Mouse (Mus musculus): ENCODE results near the gene Dusp19. TPM values are rescaled to one million over a fixed set of nuclear protein-coding genes. Genes with fewer than 3 reads are reported as not detected.
A peak's percentile ranks its signal among the peaks of the same experiment; 100 is the strongest.

Dusp19 gene
- polyA plus RNA-seq, 1 experiment from 2014 or later = 16.8 TPM

DNA sequence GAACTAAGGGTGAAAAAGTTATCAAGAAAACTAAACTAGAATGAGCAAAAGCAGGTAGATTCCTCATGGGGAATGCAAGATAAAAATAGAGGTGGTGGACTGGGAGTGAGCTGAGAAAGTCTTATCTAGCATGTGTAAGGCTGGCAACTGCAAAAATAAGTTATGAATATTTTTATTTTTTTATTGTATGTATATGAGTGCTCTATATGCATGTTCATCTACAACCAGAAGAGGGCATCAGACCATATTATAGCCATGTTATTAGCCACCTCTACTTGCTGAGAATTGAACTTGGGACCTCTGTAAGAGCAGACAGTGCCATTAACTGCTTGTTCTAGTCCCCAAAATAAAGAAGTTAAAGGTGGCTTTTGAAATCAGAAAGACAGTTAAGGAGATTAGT is 44.6 kb downstream of the Dusp19 start:
- Histone ChIP-seq H3K27me3 (replicated peaks) (no peaks in the 10 kb centered on the region), H3K36me3 (peaks cover 10% of the 10 kb centered on the region), H3K4me2 (replicated peaks) (no peak overlapping the region), H3K9me3 (no peaks in the 10 kb centered on the region), H3K9ac (no peak overlapping the region), H3K4me1 (no peaks in the 10 kb centered on the region), H3K27ac (no peak overlapping the region), H3K4me3 (no peak overlapping the region)
- ATAC-seq (ENCODE audit: low FRiP score, low read depth) = no peak

- no peak overlapping the region for H3K4me2 ChIP-seq (replicated peaks)
- no peaks in the 10 kb centered on the region for H3K4me1 ChIP-seq
- H3K9me3 ChIP-seq = no peaks in the 10 kb centered on the region
- H3K27me3 ChIP-seq (replicated peaks) = no peaks in the 10 kb centered on the region
- no peak for ATAC-seq (ENCODE audit: low FRiP score, low read depth)
- 97% methylated on average over 2 of the region's 2 CpGs for WGBS
- H3K36me3 ChIP-seq = peaks cover 10% of the 10 kb centered on the region
- no peak overlapping the region for H3K9ac ChIP-seq
- no peak overlapping the region for H3K4me3 ChIP-seq
- no peak overlapping the region for H3K27ac ChIP-seq
Measured at GRCm38 (mm10) chr2:80662682-80663081, 45.8 kb downstream of the Dusp19 start.

DNA sequence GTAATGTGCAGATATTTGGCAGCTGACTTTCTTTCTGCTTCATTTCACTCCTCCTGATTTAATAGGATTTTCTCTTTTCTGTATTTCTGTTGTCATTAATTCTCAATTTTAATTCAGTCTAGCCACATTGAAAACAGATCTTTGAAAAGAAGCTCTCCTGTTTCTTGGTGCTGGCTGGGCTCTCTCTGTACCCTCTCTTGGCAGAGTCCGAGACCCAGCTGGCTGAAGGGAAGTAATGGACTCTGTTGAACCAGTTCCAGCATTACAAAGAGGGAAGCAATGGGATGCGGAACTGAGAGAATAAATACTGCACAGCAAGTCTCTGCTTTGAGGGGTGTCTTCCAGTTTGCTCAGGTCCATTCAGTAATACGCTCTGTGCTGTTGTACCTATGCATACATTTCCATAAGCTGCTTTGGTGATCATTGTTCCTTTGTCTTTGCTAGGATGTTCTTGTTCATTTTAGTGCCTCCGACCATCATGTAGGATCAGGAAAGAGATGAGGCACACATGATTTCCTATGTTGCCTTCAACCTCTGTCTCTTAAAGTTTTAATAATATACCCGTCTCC is 50.6 kb downstream of the Dusp19 start:
- no peak for ATAC-seq (ENCODE audit: low FRiP score, low read depth)
- peaks cover 9% of the 10 kb centered on the region for H3K36me3 ChIP-seq
- no peak overlapping the region for H3K27ac ChIP-seq

GRCm38 (mm10) chr2:80669868-80670666 is 53.2 kb downstream of the Dusp19 start:
- H3K4me2 ChIP-seq (replicated peaks) = no peak overlapping the region
- no peaks in the 10 kb centered on the region for H3K9me3 ChIP-seq
- WGBS = 80% methylated on average over 11 of the region's 11 CpGs
- H3K27me3 ChIP-seq (replicated peaks) = no peaks in the 10 kb centered on the region
- H3K9ac ChIP-seq = no peak overlapping the region
- no peak overlapping the region for H3K4me3 ChIP-seq
- no peaks in the 10 kb centered on the region for H3K4me1 ChIP-seq
- ATAC-seq (ENCODE audit: low FRiP score, low read depth) = 0 out of 2 replicates have a peak, but pooled peaks have one; percentile 13
- no peak overlapping the region for H3K27ac ChIP-seq
- peaks cover 9% of the 10 kb centered on the region for H3K36me3 ChIP-seq

More for the DNA sequence above, 50.6 kb downstream of the Dusp19 start:
- 88% methylated on average over 5 of the region's 5 CpGs for WGBS
- Histone ChIP-seq H3K4me2 (replicated peaks) (no peak overlapping the region), H3K4me3 (no peak overlapping the region), H3K9me3 (no peaks in the 10 kb centered on the region), H3K27me3 (replicated peaks) (no peaks in the 10 kb centered on the region), H3K4me1 (no peaks in the 10 kb centered on the region), H3K9ac (no peak overlapping the region)

- ATAC-seq (ENCODE audit: low FRiP score, low read depth) = no peak
- 89% methylated on average over 8 of the region's 8 CpGs for WGBS
- H3K4me3 ChIP-seq = no peak overlapping the region
Measured at GRCm38 (mm10) chr2:80678803-80679202, 62.0 kb downstream of the Dusp19 start.

More at GRCm38 (mm10) chr2:80678803-80679202, 62.0 kb downstream of the Dusp19 start:
- Histone ChIP-seq H3K9me3 (no peaks in the 10 kb centered on the region), H3K4me1 (no peaks in the 10 kb centered on the region), H3K27ac (no peak overlapping the region), H3K27me3 (replicated peaks) (no peaks in the 10 kb centered on the region), H3K36me3 (no peaks in the 10 kb centered on the region), H3K4me2 (replicated peaks) (no peak overlapping the region), H3K9ac (no peak overlapping the region)

MicroRNAs encoded within 50 kb of the gene (microRNA counts, 519-probe panel; counts per million panel counts)
- 342 counts per million, percentile 67 among the panel's probes with 10 or more counts for microRNA mmu-miR-684

Small RNAs within 50 kb of the gene (microRNA-seq; reads per million reads assigned to microRNA genes)
- not detected for gene Mir684-1

Other genes with a start within 250 kb of the Dusp19 start
- gene Frzb, start 169.4 kb upstream of the Dusp19 start, polyA plus RNA-seq (2016; fragmentation: Nextera tagmentation; extraction: Ambion mirVana) = 39.4 and 43.9 TPM in 2 replicates
- 103 and 119 TPM in 2 replicates for gene Nckap1, start 35.7 kb upstream of the Dusp19 start, polyA plus RNA-seq (2016; fragmentation: Nextera tagmentation; extraction: Ambion mirVana)
- 55.4 and 58.0 TPM in 2 replicates for gene Nup35, start 191 bp downstream of the Dusp19 start, polyA plus RNA-seq (2016; fragmentation: Nextera tagmentation; extraction: Ambion mirVana)

All from neural tube, embryonic 12.5 days (tissue).